Mouse (Mus musculus): ENCODE measurements around the gene Spata31d1a. TPM values are rescaled to one million over a fixed set of nuclear protein-coding genes. Genes with fewer than 3 reads are reported as not detected.

Spata31d1a gene
- polyA plus RNA-seq, 1 experiment = not detected

- TF ChIP-seq CTCF (conservative IDR thresholded peaks at IDR 0.05; ENCODE audit: insufficient read depth, insufficient read length, low read depth, low read length) (no peak), POLR2A (IDR thresholded peaks at IDR 0.05; ENCODE audit: low read depth, low read length) (no peak)
- DNase-seq = no peak
- H3K4me3 ChIP-seq (ENCODE audit: insufficient read depth, low read depth, low read length) = no peak overlapping the region
- H3K36me3 ChIP-seq (ENCODE audit: control insufficient read depth, insufficient read depth, low read length) = no peaks in the 10 kb centered on the region
- H3K27ac ChIP-seq (ENCODE audit: insufficient read depth, low read depth, low read length) = no peak overlapping the region
- H3K4me1 ChIP-seq (ENCODE audit: control insufficient read depth, insufficient read depth, low read length) = no peaks in the 10 kb centered on the region
- 95% methylated on average over 3 of the region's 3 CpGs for WGBS
- H3K27me3 ChIP-seq (replicated peaks; ENCODE audit: control insufficient read depth, insufficient read depth, low read length) = no peaks in the 10 kb centered on the region
These were observed 20.3 kb downstream of the Spata31d1a start for GRCm38 (mm10) chr13:59689843-59690242.

GRCm38 (mm10) chr13:59689313-59689712 lies 20.8 kb downstream of the Spata31d1a start:
- no peak for TF ChIP-seq POLR2A (IDR thresholded peaks at IDR 0.05; ENCODE audit: low read depth, low read length)
- TF ChIP-seq CTCF (conservative IDR thresholded peaks at IDR 0.05; ENCODE audit: insufficient read depth, insufficient read length, low read depth, low read length) = no peak
- no peaks in the 10 kb centered on the region for H3K4me1 ChIP-seq (ENCODE audit: control insufficient read depth, insufficient read depth, low read length)
- no peaks in the 10 kb centered on the region for H3K36me3 ChIP-seq (ENCODE audit: control insufficient read depth, insufficient read depth, low read length)
- H3K4me3 ChIP-seq (ENCODE audit: insufficient read depth, low read depth, low read length) = no peak overlapping the region
- no peak for DNase-seq
- no peak overlapping the region for H3K27ac ChIP-seq (ENCODE audit: insufficient read depth, low read depth, low read length)
- H3K27me3 ChIP-seq (replicated peaks; ENCODE audit: control insufficient read depth, insufficient read depth, low read length) = no peaks in the 10 kb centered on the region
- 89% methylated on average over 9 of the region's 9 CpGs for WGBS

GRCm38 (mm10) chr13:59688338-59688770 lies 21.8 kb downstream of the Spata31d1a start:
- H3K36me3 ChIP-seq (ENCODE audit: control insufficient read depth, insufficient read depth, low read length) = no peaks in the 10 kb centered on the region
- H3K4me3 ChIP-seq (ENCODE audit: insufficient read depth, low read depth, low read length) = no peak overlapping the region
- no peaks in the 10 kb centered on the region for H3K27me3 ChIP-seq (replicated peaks; ENCODE audit: control insufficient read depth, insufficient read depth, low read length)
- no peak for DNase-seq
- H3K27ac ChIP-seq (ENCODE audit: insufficient read depth, low read depth, low read length) = no peak overlapping the region
- no peak for TF ChIP-seq CTCF (conservative IDR thresholded peaks at IDR 0.05; ENCODE audit: insufficient read depth, insufficient read length, low read depth, low read length)
- TF ChIP-seq POLR2A (IDR thresholded peaks at IDR 0.05; ENCODE audit: low read depth, low read length) = no peak
- no peaks in the 10 kb centered on the region for H3K4me1 ChIP-seq (ENCODE audit: control insufficient read depth, insufficient read depth, low read length)
- 63% methylated on average over 13 of the region's 13 CpGs for WGBS

- WGBS = 87% methylated on average over 3 of the region's 3 CpGs
- no peak for DNase-seq
- Histone ChIP-seq H3K27ac (ENCODE audit: insufficient read depth, low read depth, low read length) (no peak overlapping the region), H3K27me3 (replicated peaks; ENCODE audit: control insufficient read depth, insufficient read depth, low read length) (no peaks in the 10 kb centered on the region), H3K4me3 (ENCODE audit: insufficient read depth, low read depth, low read length) (no peak overlapping the region), H3K36me3 (ENCODE audit: control insufficient read depth, insufficient read depth, low read length) (no peaks in the 10 kb centered on the region), H3K4me1 (ENCODE audit: control insufficient read depth, insufficient read depth, low read length) (no peaks in the 10 kb centered on the region)
- TF ChIP-seq CTCF (conservative IDR thresholded peaks at IDR 0.05; ENCODE audit: insufficient read depth, insufficient read length, low read depth, low read length) = no peak
- TF ChIP-seq POLR2A (IDR thresholded peaks at IDR 0.05; ENCODE audit: low read depth, low read length) = no peak
These were observed 24.9 kb downstream of the Spata31d1a start for GRCm38 (mm10) chr13:59685236-59685635.

- WGBS = 32% methylated on average over 7 of the region's 7 CpGs
These were observed 27.5 kb downstream of the Spata31d1a start for GRCm38 (mm10) chr13:59682629-59683028.

GRCm38 (mm10) chr13:59679908-59680307 lies 30.2 kb downstream of the Spata31d1a start:
- H3K36me3 ChIP-seq (ENCODE audit: control insufficient read depth, insufficient read depth, low read length) = no peaks in the 10 kb centered on the region
- H3K4me1 ChIP-seq (ENCODE audit: control insufficient read depth, insufficient read depth, low read length) = no peaks in the 10 kb centered on the region
- DNase-seq = no peak
- no peak for TF ChIP-seq POLR2A (IDR thresholded peaks at IDR 0.05; ENCODE audit: low read depth, low read length)
- TF ChIP-seq CTCF (conservative IDR thresholded peaks at IDR 0.05; ENCODE audit: insufficient read depth, insufficient read length, low read depth, low read length) = no peak
- 75% methylated on average over 4 of the region's 4 CpGs for WGBS
- H3K27me3 ChIP-seq (replicated peaks; ENCODE audit: control insufficient read depth, insufficient read depth, low read length) = no peaks in the 10 kb centered on the region
- no peak overlapping the region for H3K4me3 ChIP-seq (ENCODE audit: insufficient read depth, low read depth, low read length)
- H3K27ac ChIP-seq (ENCODE audit: insufficient read depth, low read depth, low read length) = no peak overlapping the region

More at GRCm38 (mm10) chr13:59682629-59683028, 27.5 kb downstream of the Spata31d1a start:
- no peak overlapping the region for H3K4me3 ChIP-seq (ENCODE audit: insufficient read depth, low read depth, low read length)
- no peaks in the 10 kb centered on the region for H3K27me3 ChIP-seq (replicated peaks; ENCODE audit: control insufficient read depth, insufficient read depth, low read length)
- H3K4me1 ChIP-seq (ENCODE audit: control insufficient read depth, insufficient read depth, low read length) = no peaks in the 10 kb centered on the region
- no peak overlapping the region for H3K27ac ChIP-seq (ENCODE audit: insufficient read depth, low read depth, low read length)
- H3K36me3 ChIP-seq (ENCODE audit: control insufficient read depth, insufficient read depth, low read length) = no peaks in the 10 kb centered on the region
- no peak for DNase-seq
- no peak for TF ChIP-seq CTCF (conservative IDR thresholded peaks at IDR 0.05; ENCODE audit: insufficient read depth, insufficient read length, low read depth, low read length)
- TF ChIP-seq POLR2A (IDR thresholded peaks at IDR 0.05; ENCODE audit: low read depth, low read length) = no peak

GRCm38 (mm10) chr13:59679306-59679705 lies 30.8 kb downstream of the Spata31d1a start:
- no peak overlapping the region for H3K27ac ChIP-seq (ENCODE audit: insufficient read depth, low read depth, low read length)
- no peaks in the 10 kb centered on the region for H3K27me3 ChIP-seq (replicated peaks; ENCODE audit: control insufficient read depth, insufficient read depth, low read length)
- DNase-seq = no peak
- H3K36me3 ChIP-seq (ENCODE audit: control insufficient read depth, insufficient read depth, low read length) = no peaks in the 10 kb centered on the region
- no peaks in the 10 kb centered on the region for H3K4me1 ChIP-seq (ENCODE audit: control insufficient read depth, insufficient read depth, low read length)
- H3K4me3 ChIP-seq (ENCODE audit: insufficient read depth, low read depth, low read length) = no peak overlapping the region
- TF ChIP-seq POLR2A (IDR thresholded peaks at IDR 0.05; ENCODE audit: low read depth, low read length) (no peak), CTCF (conservative IDR thresholded peaks at IDR 0.05; ENCODE audit: insufficient read depth, insufficient read length, low read depth, low read length) (no peak)
- WGBS = 42% methylated on average over 4 of the region's 4 CpGs

All from kidney, adult 2 months (tissue).